Mouse (Mus musculus) olfactory bulb, adult 2 months (tissue): ENCODE results near the gene Prkacb.

Experiments used
- CTCF ChIP-seq: fragments of 200-500 bp; IDR thresholded peaks from 2 replicates; pipeline ENCODE4 v1.5.1; 2012; ENCODE audit warnings: low read depth, mild to moderate bottlenecking, low read length, moderate library complexity; ENCODE audit not compliant: insufficient read depth
- POLR2A ChIP-seq: fragments of 200-500 bp; IDR thresholded peaks from 2 replicates; pipeline ENCODE4 v1.6.1; 2012; ENCODE audit warnings: mild to moderate bottlenecking, low read depth, low read length, moderate library complexity; ENCODE audit not compliant: insufficient read depth

DNA sequence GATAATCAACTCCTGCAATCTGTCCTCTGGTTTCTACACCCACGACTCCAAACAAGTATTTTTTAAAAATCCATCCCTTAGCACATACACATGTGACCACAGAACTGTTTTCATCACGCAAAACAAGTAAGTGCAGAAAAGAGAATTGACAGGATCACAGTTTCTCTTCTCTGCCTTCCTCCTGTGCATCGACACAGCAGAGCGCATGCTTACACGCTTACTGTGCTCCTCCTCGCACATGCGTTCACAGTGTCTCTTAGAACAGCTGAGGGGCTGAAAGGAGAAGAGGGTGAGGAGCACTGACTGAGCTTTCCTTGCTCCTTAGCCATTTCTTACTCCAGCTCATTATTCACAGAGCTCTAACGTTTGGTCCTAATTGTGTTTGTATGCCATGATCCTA lies 33.9 kb downstream of the Prkacb start:
- TF ChIP-seq CTCF (no peak), POLR2A (no peak)
